Mouse (Mus musculus) stomach, embryonic 14.5 days (tissue): ENCODE data around the gene Serinc5. TPM values are rescaled to one million over a fixed set of nuclear protein-coding genes. Genes with fewer than 3 reads are reported as not detected.

Experiments
- ATAC-seq: fragments of 200-750 bp; cut with Nextera tagmentation; 2 replicates; pipeline ENCODE4 v1.8.0; 2017; ENCODE audit warnings: low read depth, moderate TSS enrichment; ENCODE audit not compliant: insufficient number of reproducible peaks, insufficient read depth, low FRiP score
- H3K27ac ChIP-seq: fragments of 300-500 bp; sonication (generic); 2 replicates; pipeline ENCODE4 v1.5.1; 2014; ENCODE audit warnings: mild to moderate bottlenecking, low read length, moderate library complexity, mixed read lengths
- H3K27me3 ChIP-seq: fragments of 300-500 bp; sonication (generic); 2 replicates; pipeline ENCODE4 v1.6.1; 2014; ENCODE audit warnings: low read length, control low read depth, mixed read lengths; ENCODE audit not compliant: control insufficient read depth, insufficient read depth
- H3K36me3 ChIP-seq: fragments of 300-500 bp; sonication (generic); 2 replicates; pipeline ENCODE4 v1.6.1; 2014; ENCODE audit warnings: mild to moderate bottlenecking, control low read depth, low read length, moderate library complexity, mixed read lengths; ENCODE audit not compliant: control insufficient read depth, insufficient read depth
- H3K4me1 ChIP-seq: fragments of 300-500 bp; sonication (generic); 2 replicates; pipeline ENCODE4 v1.6.1; 2014; ENCODE audit warnings: low read length, control low read depth, mixed read lengths; ENCODE audit not compliant: control insufficient read depth, insufficient read depth
- H3K4me2 ChIP-seq: fragments of 300-500 bp; sonication (generic); replicated peaks from 2 replicates; pipeline ENCODE4 v1.6.1; 2014; ENCODE audit warnings: low read depth, low read length, control low read depth
- H3K4me3 ChIP-seq: fragments of 300-500 bp; sonication (generic); 2 replicates; pipeline ENCODE4 v1.5.1; 2014; ENCODE audit warnings: low read depth, low read length, control low read depth
- H3K9ac ChIP-seq: fragments of 300-500 bp; sonication (generic); replicated peaks from 2 replicates; pipeline ENCODE4 v1.6.1; 2014; ENCODE audit warnings: low read depth, mild to moderate bottlenecking, control low read depth, low read length, moderate library complexity, mixed read lengths
- H3K9me3 ChIP-seq: fragments of 300-500 bp; sonication (generic); 2 replicates; pipeline ENCODE4 v1.6.1; 2016; ENCODE audit warnings: low read depth, low read length, control low read depth; ENCODE audit not compliant: control insufficient read depth
- WGBS: fragments of 180-500 bp; shearing (Covaris S2); extraction: QIAGEN DNeasy Blood & Tissue Kit; methylation state at CpG from one replicate; pipeline ENCODE4 v1.1.7; 2014; 5-methylcytosine and 5-hydroxymethylcytosine counted together
- polyA plus RNA-seq: library from polyadenylated mRNA; unstranded; fragments of >200 nt; fragmentation: Nextera tagmentation; extraction: Ambion mirVana; gene quantifications from 2 replicates; pipeline ENCODE4 v1.2.1, GENCODE M21; 2014

The Serinc5 gene
- polyA plus RNA-seq, 1 experiment from 2014 or later: 24.0 TPM

DNA sequence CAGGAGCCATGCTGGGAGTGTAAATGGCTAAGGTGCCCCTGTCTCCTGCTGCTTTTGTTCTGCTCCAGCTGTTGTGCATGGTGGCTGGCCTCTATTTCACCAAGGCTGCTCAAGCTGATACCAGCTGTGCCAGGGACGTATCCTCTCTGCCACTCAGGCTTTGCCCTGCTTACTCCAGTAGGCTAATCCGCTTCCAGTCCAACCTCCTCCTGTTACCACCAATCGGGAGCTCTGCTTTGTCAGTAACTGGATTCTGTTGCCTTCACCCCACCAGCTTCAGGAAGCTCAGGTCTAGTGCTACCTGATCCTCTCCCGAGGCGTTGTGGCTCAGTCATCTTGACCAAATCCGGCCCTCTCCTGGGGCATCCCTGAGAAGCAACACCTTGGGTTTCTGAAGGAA lies 33.9 kb downstream of the Serinc5 start:
- H3K27me3 ChIP-seq: no peaks in the 10 kb centered on the region
- WGBS: 80% methylated on average over 6 of the region's 6 CpGs
- H3K27ac ChIP-seq: no peak overlapping the region
- no peak for ATAC-seq
- H3K9me3 ChIP-seq: no peaks in the 10 kb centered on the region
- no peaks in the 10 kb centered on the region for H3K36me3 ChIP-seq
- H3K9ac ChIP-seq: no peak overlapping the region
- H3K4me2 ChIP-seq: no peak overlapping the region
- H3K4me1 ChIP-seq: 0 out of 2 replicates have a peak, but pooled peaks cover 3% of the 10 kb centered on the region
- no peak overlapping the region for H3K4me3 ChIP-seq

GRCm38 (mm10) chr13:92647695-92648094 lies 36.8 kb downstream of the Serinc5 start:
- H3K9ac ChIP-seq: no peak overlapping the region
- H3K4me3 ChIP-seq: no peak overlapping the region
- H3K4me1 ChIP-seq: peaks cover 20% of the 10 kb centered on the region
- H3K9me3 ChIP-seq: no peaks in the 10 kb centered on the region
- no peaks in the 10 kb centered on the region for H3K36me3 ChIP-seq
- H3K27me3 ChIP-seq: no peaks in the 10 kb centered on the region
- no peak overlapping the region; the same call in 1 of the 2 replicates for H3K27ac ChIP-seq
- 49% methylated on average over 2 of the region's 2 CpGs for WGBS
- no peak overlapping the region for H3K4me2 ChIP-seq
- ATAC-seq: no peak

DNA sequence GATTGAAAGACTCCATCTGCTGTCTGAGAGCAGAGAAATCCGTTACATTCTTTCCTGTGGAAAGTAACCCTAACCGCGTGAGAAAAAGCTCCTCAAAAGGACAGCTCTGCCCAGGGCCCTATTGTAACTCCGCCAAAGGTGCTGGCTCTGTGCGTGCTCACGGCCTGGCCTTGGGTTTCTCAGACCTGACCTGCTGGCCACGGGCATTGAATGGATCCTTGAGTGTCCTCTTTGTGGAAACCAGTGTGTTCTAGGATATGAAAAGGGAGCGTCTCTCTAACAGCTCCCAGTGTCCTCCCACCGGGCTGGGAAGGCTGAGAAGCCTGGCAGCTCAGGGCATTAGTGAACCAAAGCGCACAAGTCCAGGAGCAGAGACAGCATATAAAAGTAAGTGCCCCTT lies 38.2 kb downstream of the Serinc5 start:
- Histone ChIP-seq H3K4me3 (no peak overlapping the region), H3K9ac (no peak overlapping the region), H3K4me1 (peaks cover 26% of the 10 kb centered on the region), H3K36me3 (no peaks in the 10 kb centered on the region), H3K9me3 (no peaks in the 10 kb centered on the region), H3K27ac (no peak overlapping the region), H3K4me2 (no peak overlapping the region), H3K27me3 (no peaks in the 10 kb centered on the region)
- 80% methylated on average over 10 of the region's 10 CpGs for WGBS
- ATAC-seq: no peak

DNA sequence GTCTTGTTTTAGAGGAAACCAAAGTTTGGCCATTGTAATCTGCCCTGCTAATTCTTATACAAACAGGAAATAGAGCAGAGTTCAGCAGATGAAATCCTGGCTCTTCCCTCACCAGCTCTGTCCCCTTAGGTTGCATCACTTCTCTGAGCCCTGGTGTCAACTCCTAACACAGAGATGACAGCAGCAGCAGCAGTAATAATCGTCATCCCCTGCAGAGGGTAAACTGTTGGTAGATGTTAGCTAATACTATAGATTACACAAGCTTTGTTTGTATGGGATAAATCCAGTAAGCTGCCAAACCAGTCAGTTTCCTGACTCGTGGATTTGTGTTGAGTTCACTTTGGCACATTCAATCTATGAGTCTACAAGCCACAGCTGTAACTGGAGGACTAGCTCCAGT lies 40.1 kb downstream of the Serinc5 start:
- Histone ChIP-seq H3K9me3 (no peaks in the 10 kb centered on the region), H3K27ac (peak overlapping the region; percentile 29; the same call in 1 of the 2 replicates), H3K9ac (no peak overlapping the region), H3K4me1 (peaks cover 26% of the 10 kb centered on the region), H3K4me2 (no peak overlapping the region), H3K27me3 (no peaks in the 10 kb centered on the region), H3K4me3 (no peak overlapping the region), H3K36me3 (no peaks in the 10 kb centered on the region)
- 20% methylated on average over 2 of the region's 2 CpGs for WGBS
- ATAC-seq: 0 out of 2 replicates have a peak, but pooled peaks have one; percentile 33

- Histone ChIP-seq H3K9me3 (no peaks in the 10 kb centered on the region), H3K9ac (no peak overlapping the region), H3K4me3 (no peak overlapping the region), H3K4me1 (peaks cover 31% of the 10 kb centered on the region), H3K27ac (no peak overlapping the region; the same call in 1 of the 2 replicates), H3K27me3 (no peaks in the 10 kb centered on the region), H3K4me2 (no peak overlapping the region), H3K36me3 (no peaks in the 10 kb centered on the region)
- no peak for ATAC-seq
- WGBS: 71% methylated on average over 2 of the region's 2 CpGs
Measured at GRCm38 (mm10) chr13:92652498-92652897, 41.6 kb downstream of the Serinc5 start.

GRCm38 (mm10) chr13:92653283-92653682 lies 42.4 kb downstream of the Serinc5 start:
- no peak overlapping the region for H3K4me3 ChIP-seq
- peak overlapping the region; percentile 39; the same call in 1 of the 2 replicates for H3K27ac ChIP-seq
- H3K4me1 ChIP-seq: peaks cover 31% of the 10 kb centered on the region
- no peaks in the 10 kb centered on the region for H3K36me3 ChIP-seq
- no peak overlapping the region for H3K4me2 ChIP-seq
- peak; percentile 56; the same call in 1 of the 2 replicates for ATAC-seq
- H3K27me3 ChIP-seq: no peaks in the 10 kb centered on the region
- H3K9ac ChIP-seq: no peak overlapping the region
- 10% methylated on average over 5 of the region's 5 CpGs for WGBS
- H3K9me3 ChIP-seq: no peaks in the 10 kb centered on the region

DNA sequence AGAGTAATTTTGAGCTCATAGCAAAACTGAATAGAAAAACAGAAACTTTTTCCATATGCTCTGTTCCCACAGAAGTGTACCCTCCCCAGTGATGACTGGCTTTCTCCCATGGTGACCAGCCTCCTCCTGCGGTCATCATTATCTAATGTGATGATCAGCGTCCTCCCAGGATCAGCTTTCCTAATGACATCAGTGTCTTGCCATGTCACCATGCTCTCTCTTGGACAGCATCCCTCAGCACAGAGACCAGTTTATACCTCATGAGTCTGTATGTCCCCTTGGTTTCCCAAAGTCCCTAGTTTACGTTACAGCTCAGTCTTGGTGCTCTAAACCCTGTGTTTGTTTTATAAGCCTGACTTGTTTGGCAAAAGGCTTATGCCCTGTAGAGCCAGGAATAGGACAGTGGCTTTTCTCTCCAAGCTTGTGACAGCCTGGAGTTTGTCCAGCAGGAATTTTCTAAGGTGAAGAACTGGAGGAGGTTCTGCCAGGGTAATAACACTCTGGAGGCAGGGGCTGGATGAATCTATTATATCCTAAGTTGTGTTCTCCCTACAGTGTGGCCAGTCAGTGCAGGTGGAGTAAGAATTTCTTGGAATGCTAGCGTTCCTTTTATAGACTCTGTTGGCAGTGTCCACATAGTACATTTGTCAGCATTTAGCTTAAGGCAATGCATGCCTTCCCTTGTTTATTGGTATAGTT lies 46.1 kb downstream of the Serinc5 start:
- no peak for ATAC-seq
- H3K9me3 ChIP-seq: no peaks in the 10 kb centered on the region

DNA sequence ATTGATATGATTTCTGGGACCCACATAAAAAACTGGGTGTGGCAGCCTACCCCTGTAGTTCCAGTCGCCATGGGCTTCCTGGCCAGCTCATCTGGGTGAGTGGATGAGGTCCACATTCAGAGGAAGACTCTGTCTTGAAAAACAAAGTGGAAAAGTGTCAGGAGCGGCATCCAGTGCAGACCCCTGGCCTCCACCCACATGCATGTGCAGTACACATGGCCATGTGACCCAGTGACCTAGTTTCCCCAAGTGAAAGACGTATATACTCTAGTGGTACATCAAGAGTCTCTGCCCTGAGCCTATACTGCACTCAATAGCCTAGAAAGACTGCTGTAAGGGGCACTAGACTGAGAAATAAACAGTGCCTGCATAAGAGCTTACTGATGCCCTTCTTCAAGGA lies 48.7 kb downstream of the Serinc5 start:
- Histone ChIP-seq H3K4me1 (peaks cover 22% of the 10 kb centered on the region; the same call in 1 of the 2 replicates), H3K4me2 (no peak overlapping the region), H3K27me3 (no peaks in the 10 kb centered on the region), H3K9me3 (no peaks in the 10 kb centered on the region), H3K9ac (no peak overlapping the region), H3K36me3 (no peaks in the 10 kb centered on the region), H3K4me3 (no peak overlapping the region), H3K27ac (no peak overlapping the region)
- WGBS: 82% methylated on average over 3 of the region's 3 CpGs
- no peak for ATAC-seq

More for the DNA sequence above, 46.1 kb downstream of the Serinc5 start:
- H3K27me3 ChIP-seq: no peaks in the 10 kb centered on the region
- no peak overlapping the region for H3K4me2 ChIP-seq
- no peak overlapping the region for H3K4me3 ChIP-seq
- no peak overlapping the region for H3K27ac ChIP-seq
- 49% methylated on average over 4 of the region's 4 CpGs for WGBS
- peaks cover 24% of the 10 kb centered on the region; the same call in 1 of the 2 replicates for H3K4me1 ChIP-seq
- no peak overlapping the region for H3K9ac ChIP-seq
- no peaks in the 10 kb centered on the region for H3K36me3 ChIP-seq
